Mouse (Mus musculus) B cell, adult 2 months (primary cell): Measurements from ENCODE around the gene Gtf2a1l.
A peak's percentile ranks its signal among the peaks of the same experiment; 100 is the strongest.

ENCODE experiments used
- DNase-seq, 2 experiments: peaks; one replicate each; pipeline ENCODE4 v3.0.0; 2022

Gene Gtf2a1l

GRCm38 (mm10) chr17:88668452-88668851 lies at the start of gene Gtf2a1l:
TSS of gene Gtf2a1l (plus strand) at chr17:88668660.
- peak; percentile 50 to 52 for DNase-seq

DNA sequence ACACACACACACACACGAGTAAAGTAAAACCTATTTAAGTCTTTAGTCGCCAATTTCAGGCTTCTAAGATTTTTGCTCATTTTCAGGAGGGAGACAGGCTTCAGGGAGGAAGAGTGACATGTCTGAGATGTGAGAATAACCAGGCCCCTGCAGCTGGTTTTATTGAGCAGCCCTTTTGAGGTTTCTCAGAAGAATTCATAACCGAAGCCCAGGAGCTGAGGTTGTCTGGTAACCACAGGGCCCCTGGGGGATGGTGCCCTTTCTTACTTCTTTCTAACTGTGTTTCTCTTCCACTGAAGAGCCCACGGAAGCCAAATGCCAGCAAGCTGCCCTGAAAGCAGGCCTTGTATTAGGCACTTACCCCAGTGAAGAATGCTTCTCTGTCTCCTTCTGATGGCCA lies 47.5 kb upstream of the Gtf2a1l start:
- DNase-seq, result peak; percentile 9 to 17

GRCm38 (mm10) chr17:88621374-88621773 lies 47.1 kb upstream of the Gtf2a1l start:
- DNase-seq, result no peak

DNA sequence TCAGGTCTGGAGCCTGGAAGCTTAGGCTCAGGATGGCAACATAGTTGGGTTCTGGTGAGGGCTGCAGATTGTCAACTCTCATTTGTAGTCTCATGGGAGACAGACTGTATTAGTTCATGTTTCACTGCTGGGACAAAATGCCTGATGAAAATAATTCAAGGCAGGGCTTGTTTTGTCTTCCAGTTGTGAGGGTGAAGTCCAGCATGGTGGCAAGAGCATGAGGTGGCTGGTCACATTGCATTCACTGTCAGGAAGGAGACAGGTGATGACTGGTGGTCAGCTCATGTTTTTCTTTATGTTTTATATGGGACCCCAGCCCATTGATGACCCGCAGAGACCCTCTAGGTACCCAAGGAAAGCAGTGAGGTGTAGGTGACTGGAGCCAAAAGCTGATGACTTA lies 45.7 kb upstream of the Gtf2a1l start:
- DNase-seq, result no peak

DNA sequence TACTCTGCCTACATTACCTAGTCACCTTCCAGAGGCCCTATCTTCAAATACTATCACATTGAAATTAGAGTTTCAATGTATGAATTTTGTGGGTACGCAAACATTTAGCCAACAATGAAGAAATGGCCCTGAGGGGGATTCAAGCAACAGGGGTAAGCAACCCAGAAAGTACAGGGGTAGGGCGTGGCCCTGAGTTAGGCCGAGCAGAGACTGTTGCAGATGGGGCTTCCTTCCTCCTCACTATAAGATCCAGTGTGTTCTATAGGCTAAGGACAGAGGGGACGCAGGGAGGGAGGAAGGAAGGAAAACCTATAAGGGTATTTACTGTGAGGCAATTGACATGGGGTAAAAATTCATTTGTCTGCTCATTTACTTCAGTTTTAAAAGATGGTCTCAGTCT lies 44.1 kb upstream of the Gtf2a1l start:
- no peak for DNase-seq

- no peak for DNase-seq
These were observed 43.1 kb upstream of the Gtf2a1l start for GRCm38 (mm10) chr17:88625350-88625749.

GRCm38 (mm10) chr17:88625931-88626330 lies 42.5 kb upstream of the Gtf2a1l start:
- DNase-seq, result no peak

DNA sequence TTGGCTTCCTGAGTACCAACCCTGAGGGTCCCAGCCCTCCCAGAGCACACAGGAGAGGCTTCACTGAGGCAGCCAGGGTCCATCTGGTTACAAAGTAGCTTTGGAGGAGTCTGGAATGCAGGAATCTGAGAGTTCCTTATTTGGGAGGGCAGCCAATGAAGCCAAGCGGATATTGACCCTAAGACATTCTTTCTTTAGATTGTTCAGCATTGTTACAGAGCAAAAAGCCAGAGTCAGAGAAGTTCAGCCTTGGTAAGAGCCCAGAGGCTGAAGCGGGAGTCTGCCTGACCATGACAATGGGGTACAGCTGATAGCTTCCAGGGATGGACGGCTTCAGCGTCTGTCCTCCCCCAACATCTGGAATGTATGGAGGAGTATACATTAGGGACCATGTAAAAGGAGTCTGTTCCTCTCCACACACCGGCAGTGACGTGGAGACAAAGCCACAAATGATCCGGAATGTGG lies 42.1 kb upstream of the Gtf2a1l start:
- no peak for DNase-seq

DNA sequence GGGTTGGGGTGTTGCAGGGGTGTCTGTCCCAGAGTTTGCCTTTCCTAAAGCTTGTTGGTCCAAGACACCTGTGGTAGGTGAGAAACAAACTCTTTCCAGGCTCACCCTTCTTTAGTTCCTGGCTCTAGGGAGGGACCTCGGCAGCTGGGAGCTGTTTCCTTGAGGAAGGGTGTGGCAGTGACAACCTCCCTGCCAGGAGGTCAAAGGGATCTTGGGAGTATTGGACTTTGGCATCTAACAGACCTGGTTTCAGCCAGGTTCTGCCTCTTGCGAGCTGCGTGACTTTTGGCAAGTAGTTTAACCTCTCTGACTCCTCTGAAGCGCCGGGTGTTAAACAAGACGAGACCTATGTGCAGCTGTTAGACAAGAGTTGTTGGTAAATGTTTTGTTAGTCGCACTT lies 41.3 kb upstream of the Gtf2a1l start:
- no peak for DNase-seq

- DNase-seq, result no peak
These were observed 39.6 kb upstream of the Gtf2a1l start for GRCm38 (mm10) chr17:88628676-88629380.

DNA sequence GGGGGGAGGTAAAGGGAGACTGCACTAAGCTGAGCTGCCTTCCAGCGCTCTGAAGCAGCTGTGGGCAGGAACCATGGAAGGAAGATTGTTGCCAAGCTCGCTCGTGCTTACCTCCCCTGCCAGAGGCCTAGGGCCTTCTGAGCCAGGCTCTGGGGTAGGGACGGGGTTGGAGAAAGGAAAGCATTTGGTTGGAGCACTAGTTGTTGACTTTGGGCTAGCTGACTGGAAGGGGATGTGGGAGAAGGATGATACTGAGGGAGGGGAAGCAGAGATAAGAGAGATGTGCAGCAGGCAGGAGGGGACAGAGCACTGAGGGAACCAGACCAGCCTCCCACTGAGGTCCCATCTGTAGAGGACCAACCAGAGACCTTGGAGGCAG lies 39.1 kb upstream of the Gtf2a1l start:
- no peak for DNase-seq

DNA sequence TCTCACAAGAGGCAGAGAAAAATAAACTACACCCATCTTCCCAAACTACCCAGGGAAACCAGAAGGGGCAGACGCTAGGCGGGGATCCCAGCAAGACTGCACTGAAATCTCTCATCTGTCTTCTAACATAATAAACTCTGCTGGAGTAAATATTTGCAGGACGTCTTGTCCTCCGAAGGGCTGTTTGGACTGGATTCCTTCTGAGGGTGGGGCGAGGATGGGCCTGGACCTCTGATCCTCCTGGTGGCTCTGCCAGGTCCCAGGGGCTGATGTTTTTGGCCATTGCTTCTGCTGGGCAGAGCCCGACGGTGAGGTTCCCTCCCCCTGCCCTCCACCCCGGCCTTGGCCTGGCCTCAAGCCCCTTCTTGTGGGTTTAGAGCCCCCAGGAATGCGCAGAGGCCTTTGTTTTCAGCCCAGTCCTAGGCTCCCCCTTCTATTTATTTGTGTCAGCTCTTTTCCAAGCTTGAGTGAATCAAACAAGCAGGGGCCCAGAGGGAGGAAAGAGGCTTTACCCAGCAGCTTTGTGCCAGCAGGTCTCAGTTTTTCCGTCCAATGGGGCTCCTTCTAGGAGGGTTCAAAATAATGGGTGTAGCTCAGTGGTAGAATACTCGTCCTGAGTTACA lies 38.4 kb upstream of the Gtf2a1l start:
- DNase-seq, result no peak

DNA sequence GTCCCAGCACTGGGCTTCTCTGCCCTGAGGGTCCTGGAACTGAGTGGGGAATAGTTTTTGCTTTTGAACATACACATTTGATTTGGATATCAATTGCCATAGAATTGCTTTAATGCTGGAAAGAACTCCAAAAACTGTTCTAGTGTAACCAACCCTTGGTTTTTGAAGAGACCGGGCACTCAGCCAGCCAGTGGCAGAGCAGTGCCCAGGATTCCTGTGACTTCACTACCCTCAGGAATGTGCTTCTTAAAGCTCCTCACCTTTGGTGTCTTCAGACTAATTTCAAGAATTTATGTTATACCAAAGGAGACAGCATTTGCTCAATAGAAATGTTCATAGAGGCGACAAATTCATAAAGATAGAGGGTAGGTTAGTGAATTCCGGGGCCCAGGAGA lies 37.9 kb upstream of the Gtf2a1l start:
- no peak for DNase-seq

GRCm38 (mm10) chr17:88632631-88633030 lies 35.8 kb upstream of the Gtf2a1l start:
- no peak for DNase-seq

DNA sequence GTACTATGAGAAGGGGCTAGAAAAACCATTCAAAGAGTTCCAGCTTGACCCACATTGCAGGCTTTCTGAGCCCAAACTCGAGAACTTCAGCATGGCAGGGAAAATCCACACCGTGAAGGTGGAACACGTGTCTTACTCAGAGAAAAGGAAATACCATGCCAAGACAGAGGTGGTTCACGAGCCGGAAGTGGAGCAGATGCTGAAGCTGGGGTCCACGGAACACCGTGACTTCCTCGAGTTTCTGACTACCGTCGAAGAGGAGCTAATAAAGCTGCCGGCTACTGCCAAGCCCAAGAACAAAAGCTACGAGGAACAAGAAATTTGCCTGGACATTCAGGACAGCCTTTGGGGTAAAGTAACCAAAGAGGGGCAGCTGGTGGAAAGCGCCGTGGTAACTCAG lies 32.4 kb upstream of the Gtf2a1l start:
- DNase-seq, result no peak

GRCm38 (mm10) chr17:88636587-88636986 lies 31.9 kb upstream of the Gtf2a1l start:
- no peak for DNase-seq

DNA sequence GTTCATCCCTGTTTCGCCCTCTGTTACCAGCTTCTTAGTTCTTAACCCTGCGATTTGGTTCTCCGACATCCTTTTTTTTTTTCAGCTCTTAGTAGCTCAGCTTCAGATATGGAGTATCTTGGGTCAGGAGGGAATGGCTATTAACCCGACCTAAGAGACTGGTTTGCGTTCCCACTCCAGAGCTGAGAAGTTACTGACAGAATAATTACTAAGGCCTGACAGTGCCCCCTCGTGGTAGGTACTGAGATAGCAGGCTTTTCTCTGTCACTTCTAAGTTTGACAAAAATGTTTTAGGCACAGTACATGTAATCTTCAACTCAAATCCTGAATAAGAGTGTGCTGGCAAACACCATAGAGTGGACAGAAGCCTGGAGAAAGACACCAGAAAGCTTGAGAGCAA lies 27.4 kb upstream of the Gtf2a1l start:
- peak; percentile 79 to 81 for DNase-seq

- DNase-seq, result no peak
These were observed 26.6 kb upstream of the Gtf2a1l start for GRCm38 (mm10) chr17:88641836-88642235.

GRCm38 (mm10) chr17:88644876-88645275 lies 23.6 kb upstream of the Gtf2a1l start:
- DNase-seq, result no peak

GRCm38 (mm10) chr17:88645299-88645698 lies 23.2 kb upstream of the Gtf2a1l start:
- DNase-seq, result no peak

GRCm38 (mm10) chr17:88647149-88647548 lies 21.3 kb upstream of the Gtf2a1l start:
- no peak for DNase-seq

DNA sequence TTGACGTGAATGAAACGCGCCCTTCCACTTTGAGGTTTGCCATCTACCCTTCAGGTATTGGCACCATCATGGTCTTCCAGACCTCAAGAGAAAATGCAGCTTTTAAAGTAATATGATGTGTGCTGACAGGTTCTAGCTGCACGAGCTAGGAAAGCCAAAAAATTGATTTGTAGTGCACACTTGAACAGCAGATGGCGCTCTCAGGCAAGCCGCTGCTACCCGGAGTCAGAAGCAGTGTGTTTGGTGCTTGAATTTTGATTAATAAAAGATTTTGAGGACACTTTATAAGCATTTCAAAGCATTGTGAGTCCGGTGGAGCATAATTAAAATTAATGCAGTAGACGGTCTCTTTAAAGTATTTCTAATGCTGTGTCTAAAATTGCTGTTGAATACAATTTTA lies 16.4 kb upstream of the Gtf2a1l start:
- peak; percentile 68 to 74 for DNase-seq

GRCm38 (mm10) chr17:88652702-88653374 lies 15.6 kb upstream of the Gtf2a1l start:
- peak; percentile 80 to 83 for DNase-seq

DNA sequence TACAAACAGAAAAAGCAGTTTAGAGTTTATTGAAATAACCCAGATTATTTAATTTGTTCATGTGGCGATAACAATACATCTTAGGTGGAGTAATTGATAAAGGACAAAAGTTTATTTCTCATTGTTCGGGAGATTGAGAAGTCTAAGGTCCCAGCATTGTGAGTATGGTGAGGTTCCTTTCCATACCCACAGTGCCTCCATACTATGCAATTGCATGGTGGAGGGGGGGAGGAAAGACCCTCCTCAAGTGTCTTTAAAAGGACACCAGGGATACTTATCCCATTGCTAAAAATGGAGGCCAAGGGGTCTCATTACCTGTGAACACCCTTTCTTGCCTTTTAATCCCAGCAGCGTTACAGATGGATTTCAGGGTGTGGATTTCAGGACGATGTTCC lies 15.1 kb upstream of the Gtf2a1l start:
- DNase-seq, result no peak
